Mouse (Mus musculus): Measurements from ENCODE around the gene Aig1. TPM values are rescaled to one million over a fixed set of nuclear protein-coding genes. Genes with fewer than 3 reads are reported as not detected.
"Not testable (repeated sequence)": the region's sequence is repeated elsewhere in the genome, so short reads cannot be mapped to it uniquely, and the experiment has no call there.

Gene Aig1
- total RNA-seq (2021): 10 to 100 TPM; 64.6 to 67.2 TPM
- long read RNA-seq, transcript Aig1-205 (6 exons, 1,554 nt): major isoform, 28 of 42 reads
- long read RNA-seq, partial matches to known transcripts: 0 of 42 reads
- long read RNA-seq, other reads (novel, unspliced or antisense): 14 of 42 reads

GRCm38 (mm10) chr10:13868371-13869321 lies at the start of gene Aig1:
Gene Aig1, minus strand, starts transcription at chr10:13868980.
- DNase-seq (ENCODE audit: low spot score in 2 of 2): peak; percentile 64 to 82

GRCm38 (mm10) chr10:13916645-13917342 lies 48.0 kb upstream of the Aig1 start:
- peak in 1 of 2 experiments; percentile 55 for DNase-seq (ENCODE audit: low spot score in 2 of 2)

- DNase-seq (ENCODE audit: low spot score in 2 of 2): peak in 1 of 2 experiments; percentile 51
Measured at GRCm38 (mm10) chr10:13915211-13915610, 46.4 kb upstream of the Aig1 start.

- no peak for DNase-seq (ENCODE audit: low spot score in 2 of 2)
Measured at GRCm38 (mm10) chr10:13913689-13914088, 44.9 kb upstream of the Aig1 start.

- peak in 1 of 2 experiments; percentile 66 for DNase-seq (ENCODE audit: low spot score in 2 of 2)
Measured at GRCm38 (mm10) chr10:13906261-13906741, 37.5 kb upstream of the Aig1 start.

- peak in 1 of 2 experiments; percentile 11 for DNase-seq (ENCODE audit: low spot score in 2 of 2)
Measured at GRCm38 (mm10) chr10:13905618-13906017, 36.8 kb upstream of the Aig1 start.

GRCm38 (mm10) chr10:13892762-13893161 lies 24.0 kb upstream of the Aig1 start:
- DNase-seq (ENCODE audit: low spot score in 2 of 2): not testable (repeated sequence)

GRCm38 (mm10) chr10:13882975-13883875 lies 14.4 kb upstream of the Aig1 start:
- DNase-seq (ENCODE audit: low spot score in 2 of 2): no peak

- DNase-seq (ENCODE audit: low spot score in 2 of 2): no peak
Measured at GRCm38 (mm10) chr10:13882490-13882889, 13.7 kb upstream of the Aig1 start.

GRCm38 (mm10) chr10:13878696-13879095 lies 9.9 kb upstream of the Aig1 start:
- no peak for DNase-seq (ENCODE audit: low spot score in 2 of 2)

GRCm38 (mm10) chr10:13875038-13875420 lies 6.2 kb upstream of the Aig1 start:
- DNase-seq (ENCODE audit: low spot score in 2 of 2): no peak

- DNase-seq (ENCODE audit: low spot score in 2 of 2): no peak
Measured at GRCm38 (mm10) chr10:13874301-13875037, 5.7 kb upstream of the Aig1 start.

GRCm38 (mm10) chr10:13870531-13870930 lies 1.8 kb upstream of the Aig1 start:
- no peak for DNase-seq (ENCODE audit: low spot score in 2 of 2)

- DNase-seq (ENCODE audit: low spot score in 2 of 2): no peak
Measured at GRCm38 (mm10) chr10:13869322-13870035, 699 bp upstream of the Aig1 start.

- no peak for DNase-seq (ENCODE audit: low spot score in 2 of 2)
Measured at GRCm38 (mm10) chr10:13866391-13866790, 2.4 kb downstream of the Aig1 start.

GRCm38 (mm10) chr10:13861115-13861909 lies 7.5 kb downstream of the Aig1 start:
- DNase-seq (ENCODE audit: low spot score in 2 of 2): peak; percentile 79 to 90

GRCm38 (mm10) chr10:13856438-13856837 lies 12.3 kb downstream of the Aig1 start:
- no peak for DNase-seq (ENCODE audit: low spot score in 2 of 2)

- no peak for DNase-seq (ENCODE audit: low spot score in 2 of 2)
Measured at GRCm38 (mm10) chr10:13855969-13856368, 12.8 kb downstream of the Aig1 start.

Measured in layer of hippocampus, adult 18-20 months (tissue).